Mouse (Mus musculus): ENCODE results near the gene Slc45a1.

Gene Slc45a1

GRCm38 (mm10) chr4:150581931-150582723 is 69.8 kb downstream of the Slc45a1 start:
- no peak for DNase-seq (ENCODE audit: low read depth, low spot score)
